Mouse (Mus musculus): ENCODE data around the gene Hivep3.

Hivep3 gene

DNA sequence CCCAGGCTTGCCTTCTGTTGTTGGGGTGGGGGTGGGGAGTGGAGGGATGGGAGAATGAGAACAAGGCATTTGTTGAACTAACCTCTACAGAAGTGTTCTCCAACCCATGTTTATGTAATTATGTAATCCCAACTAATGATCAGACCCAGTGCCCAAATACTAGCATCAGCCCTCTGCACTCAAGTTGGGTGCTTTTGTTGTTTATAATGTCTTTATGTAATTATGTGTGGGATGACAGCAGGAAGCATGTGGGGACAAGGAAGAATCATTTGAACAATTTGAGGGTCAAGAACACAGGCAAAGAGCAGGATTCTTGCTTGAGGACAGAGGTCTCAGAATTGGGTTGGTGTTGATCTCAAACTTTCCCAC is 82.2 kb downstream of the Hivep3 start:
- no peak for DNase-seq (ENCODE audit: low read depth, low spot score)

- DNase-seq (ENCODE audit: low read depth, low spot score) = peak; percentile 76
Observed at GRCm38 (mm10) chr4:119816620-119817356, 83.2 kb downstream of the Hivep3 start.

- no peak for DNase-seq (ENCODE audit: low read depth, low spot score)
Observed at GRCm38 (mm10) chr4:119825956-119826355, 92.4 kb downstream of the Hivep3 start.

DNA sequence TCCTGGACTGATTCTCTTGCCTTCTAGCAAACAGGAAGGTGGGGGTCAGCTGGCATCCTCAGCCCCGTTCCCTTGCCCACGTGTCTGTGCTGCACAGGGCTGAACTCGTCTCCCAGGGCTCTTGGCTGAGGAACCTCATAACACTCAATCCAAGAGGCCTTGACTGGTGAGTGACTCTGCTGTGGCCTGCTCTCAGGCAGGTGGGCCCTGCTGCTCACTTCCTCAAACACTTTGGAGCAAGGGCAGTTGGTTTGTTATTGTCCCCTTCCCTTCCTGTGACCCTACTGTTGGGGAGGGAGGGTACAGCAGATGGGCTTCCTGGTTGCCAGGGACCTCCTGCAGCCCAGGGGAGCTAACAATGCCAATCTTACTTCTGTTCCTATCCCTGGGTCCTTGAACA is 94.8 kb downstream of the Hivep3 start:
- no peak for DNase-seq (ENCODE audit: low read depth, low spot score)

DNA sequence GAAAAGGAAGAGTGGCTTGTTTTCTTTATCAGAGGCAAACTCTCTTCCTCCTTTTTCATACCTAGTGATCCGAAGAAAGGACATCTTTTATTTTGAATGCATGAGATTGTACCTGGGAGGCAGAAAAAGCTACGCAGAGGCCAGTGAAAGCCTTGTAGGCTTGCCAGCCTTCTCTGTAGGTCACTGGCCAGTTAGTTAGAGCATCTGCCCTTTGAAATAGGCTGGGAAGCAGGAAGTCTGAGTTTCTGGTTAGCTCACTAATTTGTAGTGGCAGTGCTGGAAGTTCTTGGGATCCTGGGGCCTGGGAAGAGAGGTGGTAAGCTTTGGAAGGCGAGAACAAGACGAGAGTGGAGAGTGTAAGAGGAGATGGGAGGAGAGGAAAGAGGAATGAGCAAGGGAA is 95.4 kb downstream of the Hivep3 start:
- DNase-seq (ENCODE audit: low read depth, low spot score) = no peak

DNA sequence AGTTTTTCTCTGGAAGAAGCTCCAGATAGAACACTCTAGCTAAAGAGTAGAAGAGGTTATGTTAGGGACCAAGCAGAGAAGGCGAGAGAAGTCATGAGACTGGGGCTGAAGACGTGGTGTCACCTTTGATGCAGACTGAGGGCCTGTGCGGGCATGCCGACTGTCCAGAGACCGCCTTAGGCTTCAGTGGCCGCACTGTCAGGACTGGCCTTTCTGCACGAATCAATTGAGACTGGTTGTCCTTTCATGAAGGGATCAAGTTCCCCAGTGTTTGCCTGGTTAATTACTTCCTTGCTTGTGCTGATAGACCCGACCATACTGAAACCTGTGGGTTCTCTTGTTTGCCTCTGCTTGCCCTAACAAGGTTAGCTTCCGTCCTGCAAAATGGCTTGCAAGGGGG is 99.7 kb downstream of the Hivep3 start:
- no peak for DNase-seq (ENCODE audit: low read depth, low spot score)

DNA sequence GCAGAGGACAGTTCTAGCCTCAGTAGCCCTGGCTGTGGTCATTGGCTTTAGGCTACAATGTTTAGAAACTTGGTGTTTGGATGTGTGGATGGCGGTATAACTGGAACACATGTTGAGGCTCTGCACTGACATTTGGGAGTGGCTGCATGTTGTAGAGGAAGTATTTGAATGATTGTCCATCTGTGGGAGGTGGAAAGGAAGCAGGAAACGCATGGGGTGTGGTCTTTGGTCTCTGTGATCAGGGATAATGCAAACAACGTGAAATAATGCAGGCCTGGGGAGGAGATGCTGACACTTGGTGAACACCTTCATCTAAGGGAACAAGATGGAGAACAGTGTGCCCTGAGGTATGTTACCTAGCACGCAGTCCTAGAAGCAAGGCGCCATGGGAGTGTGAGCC is 100.3 kb downstream of the Hivep3 start:
- no peak for DNase-seq (ENCODE audit: low read depth, low spot score)

DNA sequence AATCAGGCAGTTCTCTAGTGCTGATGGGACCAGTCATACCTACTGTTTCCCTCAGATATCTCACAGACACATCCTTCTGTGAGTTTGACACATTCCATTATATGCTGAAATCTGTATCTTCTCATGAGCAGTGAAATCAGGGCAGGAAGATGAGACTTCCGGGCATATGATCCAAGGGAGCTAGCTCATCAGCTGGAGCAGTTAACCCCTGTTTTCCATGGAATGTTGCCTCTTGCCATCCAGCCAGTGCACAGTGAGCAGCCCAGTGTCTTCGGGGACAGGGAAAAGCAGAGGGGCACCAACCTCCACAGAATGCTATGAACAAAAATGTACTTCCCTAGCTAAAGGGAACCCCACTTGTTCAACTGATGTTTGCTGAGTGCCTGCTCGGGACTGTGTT is 102.6 kb downstream of the Hivep3 start:
- no peak for DNase-seq (ENCODE audit: low read depth, low spot score)

DNA sequence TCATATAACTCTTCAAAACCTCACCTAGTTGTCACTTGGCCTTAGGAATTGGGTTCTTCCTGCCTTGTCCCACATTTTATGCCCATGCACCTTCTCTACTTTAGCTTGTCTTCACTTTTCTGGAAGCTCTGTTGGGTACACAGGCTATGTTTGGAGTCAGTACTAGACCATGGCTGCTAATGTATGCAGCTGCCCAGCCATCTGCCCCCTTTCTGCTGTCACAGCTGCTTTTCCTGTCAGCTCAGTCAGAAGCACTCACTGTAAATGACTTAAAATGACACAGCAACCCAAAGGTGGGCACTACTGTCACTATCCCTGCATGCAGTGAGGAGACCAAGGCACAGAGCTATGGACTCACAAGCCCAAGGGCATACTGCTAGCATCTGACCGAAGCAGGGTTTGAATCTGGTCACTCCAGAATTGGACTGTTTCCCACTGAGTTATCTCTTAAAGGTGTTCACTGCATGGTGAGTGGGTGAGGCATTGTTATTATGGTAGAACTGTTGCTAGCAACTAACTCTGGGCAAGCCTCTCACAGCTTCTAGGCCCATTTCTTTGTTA is 104.0 kb downstream of the Hivep3 start:
- DNase-seq (ENCODE audit: low read depth, low spot score) = no peak

GRCm38 (mm10) chr4:119838308-119838707 is 104.7 kb downstream of the Hivep3 start:
- no peak for DNase-seq (ENCODE audit: low read depth, low spot score)

GRCm38 (mm10) chr4:119843294-119843693 is 109.7 kb downstream of the Hivep3 start:
- no peak for DNase-seq (ENCODE audit: low read depth, low spot score)

DNA sequence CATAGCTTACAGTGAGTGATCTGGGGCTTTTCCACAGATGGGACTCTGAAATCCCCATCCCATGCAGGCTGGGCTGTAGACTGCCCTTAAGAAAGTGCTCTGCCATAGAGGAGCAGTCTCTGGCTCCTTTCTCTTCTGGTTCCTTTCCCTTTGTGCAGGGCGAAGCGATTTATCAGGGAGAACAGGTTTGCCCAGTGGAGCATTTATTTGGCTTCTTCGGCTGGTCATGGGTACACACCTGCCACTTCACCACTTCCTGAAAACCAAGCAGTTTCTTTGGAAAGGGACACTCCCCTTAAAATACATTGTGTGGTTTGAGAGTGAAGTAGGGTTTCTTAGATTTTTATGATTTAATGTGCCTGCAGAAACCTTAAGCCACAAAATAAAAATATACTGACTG is 110.7 kb downstream of the Hivep3 start:
- DNase-seq (ENCODE audit: low read depth, low spot score) = no peak

GRCm38 (mm10) chr4:119845596-119846161 is 112.1 kb downstream of the Hivep3 start:
- DNase-seq (ENCODE audit: low read depth, low spot score) = no peak

DNA sequence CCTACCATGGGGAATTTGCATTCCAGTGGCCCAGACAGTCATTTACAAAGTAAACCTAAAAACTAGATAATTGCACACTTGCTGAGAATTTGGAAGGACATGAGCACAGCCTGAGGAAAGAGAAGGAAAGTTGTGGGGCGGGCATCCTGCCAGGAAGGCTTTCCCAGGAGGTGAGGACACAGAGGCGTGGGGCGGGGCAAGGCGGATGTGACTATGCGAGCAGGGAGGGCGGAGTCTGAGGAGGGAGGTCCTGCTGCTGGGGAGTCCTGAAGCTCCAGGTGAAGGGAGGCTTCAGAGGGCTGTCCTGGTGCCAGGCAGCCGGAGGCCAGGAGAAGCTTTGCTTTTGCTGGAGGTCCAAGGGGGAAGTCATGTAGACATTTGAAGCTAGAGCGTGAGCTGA is 118.9 kb downstream of the Hivep3 start:
- peak; percentile 74 for DNase-seq (ENCODE audit: low read depth, low spot score)

GRCm38 (mm10) chr4:119854307-119855144 is 120.9 kb downstream of the Hivep3 start:
- peak; percentile 14 for DNase-seq (ENCODE audit: low read depth, low spot score)

- DNase-seq (ENCODE audit: low read depth, low spot score) = no peak
Observed at GRCm38 (mm10) chr4:119859454-119859853, 125.9 kb downstream of the Hivep3 start.

GRCm38 (mm10) chr4:119861001-119861400 is 127.4 kb downstream of the Hivep3 start:
- no peak for DNase-seq (ENCODE audit: low read depth, low spot score)

GRCm38 (mm10) chr4:119865827-119866455 is 132.4 kb downstream of the Hivep3 start:
- no peak for DNase-seq (ENCODE audit: low read depth, low spot score)

DNA sequence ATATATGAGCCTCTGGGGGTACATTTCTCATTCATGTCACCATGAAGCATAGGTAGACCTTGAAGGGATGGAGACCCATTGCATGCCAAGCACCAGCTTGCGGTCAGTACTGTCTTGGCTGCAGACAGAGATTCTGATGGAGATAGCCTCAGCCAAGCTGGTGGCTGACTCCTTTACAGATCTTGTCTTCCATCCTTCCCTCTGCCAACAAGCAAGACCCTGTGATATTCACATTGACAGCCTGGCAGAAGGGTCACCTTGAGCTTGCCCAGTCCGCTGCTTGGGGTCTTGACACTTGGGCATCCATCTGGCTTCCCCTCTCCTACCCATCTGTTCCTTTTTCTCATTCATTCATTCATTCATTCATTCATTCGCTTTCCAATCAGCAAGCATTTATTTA is 133.5 kb downstream of the Hivep3 start:
- DNase-seq (ENCODE audit: low read depth, low spot score) = no peak

DNA sequence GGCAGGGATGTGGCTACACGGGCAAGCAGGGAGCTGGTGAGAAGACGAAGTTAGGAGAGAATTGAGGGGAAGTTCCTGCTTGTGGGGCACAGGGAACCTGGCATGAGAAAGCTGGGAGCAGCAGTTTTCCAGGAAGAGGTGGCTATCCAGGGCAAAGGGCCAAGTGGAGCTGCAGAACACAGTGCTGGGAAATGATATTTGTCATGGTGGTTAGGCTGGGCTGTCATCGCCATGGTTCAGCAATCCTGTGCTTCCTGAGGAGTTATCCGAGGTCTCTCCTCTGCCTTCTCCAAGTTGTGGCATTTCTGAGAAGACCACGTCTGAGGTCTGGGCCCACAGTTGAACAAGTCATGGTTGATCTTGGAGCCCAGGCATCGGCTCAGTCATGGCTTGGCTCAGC is 136.8 kb downstream of the Hivep3 start:
- no peak for DNase-seq (ENCODE audit: low read depth, low spot score)

- DNase-seq (ENCODE audit: low read depth, low spot score) = no peak
Observed at GRCm38 (mm10) chr4:119871441-119871840, 137.9 kb downstream of the Hivep3 start.

Data from ZHBTc4 (cell line).